Mouse (Mus musculus): ENCODE data around the gene Adipor2. TPM values are rescaled to one million over a fixed set of nuclear protein-coding genes. Genes with fewer than 3 reads are reported as not detected.

The Adipor2 gene
- polyA plus RNA-seq, 1 experiment from 2014 or later = 45.5 TPM

GRCm38 (mm10) chr6:119429311-119429710 lies 11.8 kb upstream of the Adipor2 start:
- no peak overlapping the region for H3K9ac ChIP-seq (ENCODE audit: low read length)
- no peak for ATAC-seq (ENCODE audit: insufficient read depth, low FRiP score)
- 97% methylated on average over 13 of the region's 13 CpGs for WGBS
- H3K27me3 ChIP-seq (ENCODE audit: control insufficient read depth, insufficient read depth, low read length) = no peaks in the 10 kb centered on the region
- H3K4me2 ChIP-seq (ENCODE audit: low read depth, low read length) = no peak overlapping the region
- H3K36me3 ChIP-seq (ENCODE audit: control insufficient read depth, insufficient read depth, low read length) = no peaks in the 10 kb centered on the region
- H3K4me1 ChIP-seq (ENCODE audit: control insufficient read depth, insufficient read depth, low read length) = no peaks in the 10 kb centered on the region
- no peak overlapping the region for H3K4me3 ChIP-seq (replicated peaks; ENCODE audit: low read length)
- H3K9me3 ChIP-seq (replicated peaks; ENCODE audit: control insufficient read depth, low read length) = no peaks in the 10 kb centered on the region
- no peak overlapping the region for H3K27ac ChIP-seq (ENCODE audit: low read length)

GRCm38 (mm10) chr6:119428611-119429010 lies 11.1 kb upstream of the Adipor2 start:
- no peak overlapping the region for H3K9ac ChIP-seq (ENCODE audit: low read length)
- H3K4me2 ChIP-seq (ENCODE audit: low read depth, low read length) = no peak overlapping the region
- no peaks in the 10 kb centered on the region for H3K4me1 ChIP-seq (ENCODE audit: control insufficient read depth, insufficient read depth, low read length)
- 85% methylated on average over 3 of the region's 3 CpGs for WGBS
- ATAC-seq (ENCODE audit: insufficient read depth, low FRiP score) = no peak
- H3K27me3 ChIP-seq (ENCODE audit: control insufficient read depth, insufficient read depth, low read length) = no peaks in the 10 kb centered on the region
- H3K9me3 ChIP-seq (replicated peaks; ENCODE audit: control insufficient read depth, low read length) = no peaks in the 10 kb centered on the region
- no peak overlapping the region for H3K27ac ChIP-seq (ENCODE audit: low read length)
- H3K36me3 ChIP-seq (ENCODE audit: control insufficient read depth, insufficient read depth, low read length) = no peaks in the 10 kb centered on the region
- H3K4me3 ChIP-seq (replicated peaks; ENCODE audit: low read length) = no peak overlapping the region

- Histone ChIP-seq H3K4me2 (ENCODE audit: low read depth, low read length) (no peak overlapping the region), H3K27ac (ENCODE audit: low read length) (no peak overlapping the region), H3K4me1 (ENCODE audit: control insufficient read depth, insufficient read depth, low read length) (no peaks in the 10 kb centered on the region), H3K36me3 (ENCODE audit: control insufficient read depth, insufficient read depth, low read length) (no peaks in the 10 kb centered on the region), H3K9me3 (replicated peaks; ENCODE audit: control insufficient read depth, low read length) (no peaks in the 10 kb centered on the region), H3K27me3 (ENCODE audit: control insufficient read depth, insufficient read depth, low read length) (no peaks in the 10 kb centered on the region), H3K4me3 (replicated peaks; ENCODE audit: low read length) (no peak overlapping the region), H3K9ac (ENCODE audit: low read length) (no peak overlapping the region)
- ATAC-seq (ENCODE audit: insufficient read depth, low FRiP score) = no peak
- WGBS = 62% methylated on average over 4 of the region's 4 CpGs
Measured at GRCm38 (mm10) chr6:119421001-119421400, 3.5 kb upstream of the Adipor2 start.

- Histone ChIP-seq H3K9me3 (replicated peaks; ENCODE audit: control insufficient read depth, low read length) (no peaks in the 10 kb centered on the region), H3K4me1 (ENCODE audit: control insufficient read depth, insufficient read depth, low read length) (no peaks in the 10 kb centered on the region), H3K4me3 (replicated peaks; ENCODE audit: low read length) (no peak overlapping the region), H3K27ac (ENCODE audit: low read length) (no peak overlapping the region), H3K9ac (ENCODE audit: low read length) (no peak overlapping the region), H3K36me3 (ENCODE audit: control insufficient read depth, insufficient read depth, low read length) (no peaks in the 10 kb centered on the region), H3K4me2 (ENCODE audit: low read depth, low read length) (no peak overlapping the region), H3K27me3 (ENCODE audit: control insufficient read depth, insufficient read depth, low read length) (no peaks in the 10 kb centered on the region)
- 89% methylated on average over 5 of the region's 5 CpGs for WGBS
- no peak for ATAC-seq (ENCODE audit: insufficient read depth, low FRiP score)
Measured at GRCm38 (mm10) chr6:119420357-119420756, 2.9 kb upstream of the Adipor2 start.

- no peaks in the 10 kb centered on the region for H3K9me3 ChIP-seq (replicated peaks; ENCODE audit: control insufficient read depth, low read length)
- no peak for ATAC-seq (ENCODE audit: insufficient read depth, low FRiP score)
- WGBS = 53% methylated on average over 7 of the region's 7 CpGs
- H3K4me1 ChIP-seq (ENCODE audit: control insufficient read depth, insufficient read depth, low read length) = no peaks in the 10 kb centered on the region
- H3K27me3 ChIP-seq (ENCODE audit: control insufficient read depth, insufficient read depth, low read length) = no peaks in the 10 kb centered on the region
- H3K4me2 ChIP-seq (ENCODE audit: low read depth, low read length) = no peak overlapping the region
- no peak overlapping the region for H3K9ac ChIP-seq (ENCODE audit: low read length)
- peak overlapping the region; percentile 75; the same call in 1 of the 2 replicates for H3K27ac ChIP-seq (ENCODE audit: low read length)
- H3K4me3 ChIP-seq (replicated peaks; ENCODE audit: low read length) = no peak overlapping the region
- H3K36me3 ChIP-seq (ENCODE audit: control insufficient read depth, insufficient read depth, low read length) = no peaks in the 10 kb centered on the region
Measured at GRCm38 (mm10) chr6:119419412-119419811, 1.9 kb upstream of the Adipor2 start.

GRCm38 (mm10) chr6:119418392-119419251 lies 1.1 kb upstream of the Adipor2 start:
- H3K4me3 ChIP-seq (replicated peaks; ENCODE audit: low read length) = no peak overlapping the region
- H3K9me3 ChIP-seq (replicated peaks; ENCODE audit: control insufficient read depth, low read length) = no peaks in the 10 kb centered on the region
- peak overlapping the region; percentile 75 for H3K27ac ChIP-seq (ENCODE audit: low read length)
- no peak overlapping the region for H3K9ac ChIP-seq (ENCODE audit: low read length)
- no peak overlapping the region for H3K4me2 ChIP-seq (ENCODE audit: low read depth, low read length)
- H3K4me1 ChIP-seq (ENCODE audit: control insufficient read depth, insufficient read depth, low read length) = no peaks in the 10 kb centered on the region
- 49% methylated on average over 7 of the region's 7 CpGs for WGBS
- no peaks in the 10 kb centered on the region for H3K27me3 ChIP-seq (ENCODE audit: control insufficient read depth, insufficient read depth, low read length)
- ATAC-seq (ENCODE audit: insufficient read depth, low FRiP score) = peak; percentile 39; the same call in 1 of the 2 replicates
- H3K36me3 ChIP-seq (ENCODE audit: control insufficient read depth, insufficient read depth, low read length) = no peaks in the 10 kb centered on the region

GRCm38 (mm10) chr6:119417821-119418220 lies 317 bp upstream of the Adipor2 start:
- no peak for ATAC-seq (ENCODE audit: insufficient read depth, low FRiP score)
- Histone ChIP-seq H3K36me3 (ENCODE audit: control insufficient read depth, insufficient read depth, low read length) (no peaks in the 10 kb centered on the region), H3K27me3 (ENCODE audit: control insufficient read depth, insufficient read depth, low read length) (no peaks in the 10 kb centered on the region), H3K9me3 (replicated peaks; ENCODE audit: control insufficient read depth, low read length) (no peaks in the 10 kb centered on the region), H3K4me2 (ENCODE audit: low read depth, low read length) (no peak overlapping the region), H3K4me1 (ENCODE audit: control insufficient read depth, insufficient read depth, low read length) (no peaks in the 10 kb centered on the region), H3K9ac (ENCODE audit: low read length) (no peak overlapping the region), H3K27ac (ENCODE audit: low read length) (no peak overlapping the region), H3K4me3 (replicated peaks; ENCODE audit: low read length) (no peak overlapping the region)
- WGBS = 74% methylated on average over 7 of the region's 7 CpGs

- Histone ChIP-seq H3K9ac (ENCODE audit: low read length) (no peak overlapping the region), H3K4me3 (replicated peaks; ENCODE audit: low read length) (peak overlapping the region; percentile 26), H3K4me2 (ENCODE audit: low read depth, low read length) (peak overlapping the region; percentile 45), H3K9me3 (replicated peaks; ENCODE audit: control insufficient read depth, low read length) (no peaks in the 10 kb centered on the region), H3K27me3 (ENCODE audit: control insufficient read depth, insufficient read depth, low read length) (no peaks in the 10 kb centered on the region), H3K27ac (ENCODE audit: low read length) (peak overlapping the region; percentile 0; the same call in 1 of the 2 replicates), H3K36me3 (ENCODE audit: control insufficient read depth, insufficient read depth, low read length) (no peaks in the 10 kb centered on the region), H3K4me1 (ENCODE audit: control insufficient read depth, insufficient read depth, low read length) (no peaks in the 10 kb centered on the region)
- no peak for ATAC-seq (ENCODE audit: insufficient read depth, low FRiP score)
- 60% methylated on average over 6 of the region's 6 CpGs for WGBS
Measured at GRCm38 (mm10) chr6:119416643-119417042, 861 bp downstream of the Adipor2 start.

GRCm38 (mm10) chr6:119414262-119415043 lies 3.1 kb downstream of the Adipor2 start:
- ATAC-seq (ENCODE audit: insufficient read depth, low FRiP score) = no peak
- no peaks in the 10 kb centered on the region for H3K27me3 ChIP-seq (ENCODE audit: control insufficient read depth, insufficient read depth, low read length)
- no peaks in the 10 kb centered on the region for H3K4me1 ChIP-seq (ENCODE audit: control insufficient read depth, insufficient read depth, low read length)
- 70% methylated on average over 15 of the region's 15 CpGs for WGBS
- no peaks in the 10 kb centered on the region for H3K36me3 ChIP-seq (ENCODE audit: control insufficient read depth, insufficient read depth, low read length)
- no peak overlapping the region for H3K4me2 ChIP-seq (ENCODE audit: low read depth, low read length)
- H3K4me3 ChIP-seq (replicated peaks; ENCODE audit: low read length) = no peak overlapping the region
- peak overlapping the region; percentile 22 for H3K27ac ChIP-seq (ENCODE audit: low read length)
- no peak overlapping the region for H3K9ac ChIP-seq (ENCODE audit: low read length)
- H3K9me3 ChIP-seq (replicated peaks; ENCODE audit: control insufficient read depth, low read length) = no peaks in the 10 kb centered on the region
